Mouse (Mus musculus) right cerebral cortex, postnatal 4 days (tissue): Measurements from ENCODE around the gene Flt1.
"Not testable (repeated sequence)": the region's sequence is repeated elsewhere in the genome, so short reads cannot be mapped to it uniquely, and the experiment has no call there.

ENCODE experiments used
- DNase-seq: peaks from one replicate; pipeline ENCODE4 v3.0.0-alpha.2; 2022

The Flt1 gene

GRCm38 (mm10) chr5:147657882-147658855 is 67.6 kb downstream of the Flt1 start:
- no peak for DNase-seq

GRCm38 (mm10) chr5:147655761-147656160 is 70.0 kb downstream of the Flt1 start:
- DNase-seq, result no peak

- DNase-seq, result no peak
Measured at GRCm38 (mm10) chr5:147651233-147651632, 74.6 kb downstream of the Flt1 start.

GRCm38 (mm10) chr5:147646351-147646929 is 79.4 kb downstream of the Flt1 start:
- no peak for DNase-seq

GRCm38 (mm10) chr5:147645001-147645645 is 80.7 kb downstream of the Flt1 start:
- DNase-seq, result peak; percentile 83

- DNase-seq, result no peak
Measured at GRCm38 (mm10) chr5:147641452-147641851, 84.4 kb downstream of the Flt1 start.

GRCm38 (mm10) chr5:147639940-147640339 is 85.9 kb downstream of the Flt1 start:
- DNase-seq, result no peak

- no peak for DNase-seq
Measured at GRCm38 (mm10) chr5:147636676-147637075, 89.1 kb downstream of the Flt1 start.

- no peak for DNase-seq
Measured at GRCm38 (mm10) chr5:147635883-147636282, 89.9 kb downstream of the Flt1 start.

- no peak for DNase-seq
Measured at GRCm38 (mm10) chr5:147634016-147634415, 91.8 kb downstream of the Flt1 start.

- DNase-seq, result no peak
Measured at GRCm38 (mm10) chr5:147632716-147633115, 93.1 kb downstream of the Flt1 start.

GRCm38 (mm10) chr5:147630426-147631290 is 95.2 kb downstream of the Flt1 start:
- no peak for DNase-seq

GRCm38 (mm10) chr5:147626944-147627343 is 98.9 kb downstream of the Flt1 start:
- peak; percentile 8 for DNase-seq

- no peak for DNase-seq
Measured at GRCm38 (mm10) chr5:147623747-147624146, 102.1 kb downstream of the Flt1 start.

- no peak for DNase-seq
Measured at GRCm38 (mm10) chr5:147620178-147620577, 105.6 kb downstream of the Flt1 start.

- no peak for DNase-seq
Measured at GRCm38 (mm10) chr5:147618243-147618642, 107.6 kb downstream of the Flt1 start.

- DNase-seq, result no peak
Measured at GRCm38 (mm10) chr5:147616450-147616849, 109.4 kb downstream of the Flt1 start.

- DNase-seq, result no peak
Measured at GRCm38 (mm10) chr5:147614659-147615058, 111.2 kb downstream of the Flt1 start.

GRCm38 (mm10) chr5:147611348-147611747 is 114.5 kb downstream of the Flt1 start:
- not testable (repeated sequence) for DNase-seq

GRCm38 (mm10) chr5:147607256-147607975 is 118.4 kb downstream of the Flt1 start:
- DNase-seq, result no peak

- no peak for DNase-seq
Measured at GRCm38 (mm10) chr5:147606751-147607150, 119.1 kb downstream of the Flt1 start.
